Mouse (Mus musculus) limb, embryonic 13.5 days (tissue): Measurements from ENCODE around the gene Tbc1d17. TPM values are rescaled to one million over a fixed set of nuclear protein-coding genes. Genes with fewer than 3 reads are reported as not detected.
A peak's percentile ranks its signal among the peaks of the same experiment; 100 is the strongest.

Source experiments
- ATAC-seq: fragments of 200-750 bp; cut with Nextera tagmentation; 2 replicates; pipeline ENCODE4 v1.8.0; 2017; ENCODE audit warnings: low read depth, moderate number of reproducible peaks, moderate TSS enrichment; ENCODE audit not compliant: low FRiP score
- H3K27ac ChIP-seq: fragments of 300-500 bp; sonication (generic); 2 replicates; pipeline ENCODE4 v1.5.1; 2015; ENCODE audit warnings: inconsistent platforms, mild to moderate bottlenecking, moderate library complexity
- H3K27me3 ChIP-seq: fragments of 300-500 bp; sonication (generic); 2 replicates; pipeline ENCODE4 v1.6.1; 2015; ENCODE audit warnings: mild to moderate bottlenecking, inconsistent platforms
- H3K36me3 ChIP-seq: fragments of 300-500 bp; sonication (generic); 2 replicates; pipeline ENCODE4 v1.6.1; 2015; ENCODE audit warnings: inconsistent platforms, mild to moderate bottlenecking, moderate library complexity
- H3K4me1 ChIP-seq: fragments of 300-500 bp; sonication (generic); 2 replicates; pipeline ENCODE4 v1.6.1; 2015; ENCODE audit warnings: inconsistent platforms
- H3K4me2 ChIP-seq: fragments of 300-500 bp; sonication (generic); replicated peaks from 2 replicates; pipeline ENCODE4 v1.6.1; 2015; ENCODE audit warnings: inconsistent platforms, mild to moderate bottlenecking, moderate library complexity
- H3K4me3 ChIP-seq: fragments of 300-500 bp; sonication (generic); 2 replicates; pipeline ENCODE4 v1.5.1; 2015; ENCODE audit warnings: moderate library complexity, mild to moderate bottlenecking, inconsistent platforms
- H3K9ac ChIP-seq: fragments of 300-500 bp; sonication (generic); 2 replicates; pipeline ENCODE4 v1.6.1; 2015; ENCODE audit warnings: mild to moderate bottlenecking, inconsistent platforms
- H3K9me3 ChIP-seq: fragments of 300-500 bp; sonication (generic); 2 replicates; pipeline ENCODE4 v1.6.1; 2016; ENCODE audit warnings: inconsistent platforms
- WGBS: fragments of 180-500 bp; shearing (Covaris S2); methylation state at CpG from one replicate; pipeline ENCODE4 v1.1.7; 2015; 5-methylcytosine and 5-hydroxymethylcytosine counted together
- polyA plus RNA-seq: library from polyadenylated mRNA; unstranded; fragments of >200 nt; fragmentation: Nextera tagmentation; extraction: Ambion mirVana; gene quantifications from 2 replicates; pipeline ENCODE4 v1.2.1, GENCODE M21; 2015

Gene Tbc1d17
- polyA plus RNA-seq, 1 experiment from 2014 or later, result 90.5 TPM

DNA sequence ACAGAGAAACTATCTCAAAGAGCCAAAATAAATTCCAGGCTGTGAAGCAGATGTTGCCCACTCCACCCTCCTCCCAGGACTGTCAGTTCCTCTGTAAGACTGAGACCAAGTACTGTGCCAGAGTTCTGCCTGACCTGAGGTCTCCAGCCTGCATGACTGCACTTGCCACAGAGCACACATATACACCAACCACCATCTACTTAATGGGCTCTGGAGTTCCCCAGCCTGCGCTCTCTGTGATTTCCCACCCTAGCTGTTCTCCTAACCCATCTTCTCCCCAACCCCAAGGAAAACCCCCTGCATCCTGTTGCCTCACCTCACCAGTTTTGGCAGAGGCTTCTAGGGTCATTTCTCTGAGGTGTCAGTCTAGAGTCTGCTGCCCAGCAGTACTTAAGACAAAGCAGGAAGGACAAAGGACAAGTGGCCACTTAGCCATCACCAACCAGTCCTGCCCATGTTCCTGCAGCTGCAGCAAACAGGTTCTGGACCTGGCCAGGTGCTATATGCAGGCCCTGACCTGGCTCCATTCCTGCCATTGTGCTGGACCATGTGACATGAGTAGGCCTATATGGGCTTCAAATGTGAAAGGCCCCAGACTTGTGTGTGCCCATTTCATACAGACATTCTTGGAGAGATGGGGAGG is 13.4 kb downstream of the Tbc1d17 start:
- Histone ChIP-seq H3K9me3 (no peaks in the 10 kb centered on the region), H3K4me1 (peaks cover 31% of the 10 kb centered on the region), H3K4me3 (no peak overlapping the region), H3K36me3 (peaks cover 19% of the 10 kb centered on the region), H3K9ac (no peak overlapping the region), H3K4me2 (no peak overlapping the region), H3K27ac (no peak overlapping the region), H3K27me3 (peaks cover 28% of the 10 kb centered on the region)
- 97% methylated on average over 1 of the region's 1 CpGs for WGBS
- ATAC-seq, result no peak

DNA sequence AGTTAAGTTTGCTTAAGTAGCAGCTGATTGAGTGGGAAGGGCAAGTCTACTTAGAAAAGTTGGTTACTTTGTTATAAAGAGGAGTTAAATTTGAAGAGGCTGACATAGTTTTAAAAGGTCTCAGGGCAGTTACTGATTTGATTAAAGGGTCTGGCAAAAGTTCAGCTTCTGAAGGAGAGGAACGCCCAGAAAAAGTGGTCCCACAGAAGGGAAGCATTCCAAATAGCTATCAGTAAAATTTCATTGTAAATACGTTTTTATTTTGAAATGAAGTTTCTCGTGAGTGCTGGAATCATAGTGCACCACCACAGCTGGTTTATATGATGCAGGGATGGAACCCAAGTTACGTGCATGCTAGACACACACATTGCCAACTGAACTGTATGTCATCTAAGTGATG is 16.1 kb downstream of the Tbc1d17 start:
- Histone ChIP-seq H3K4me3 (no peak overlapping the region), H3K9me3 (no peaks in the 10 kb centered on the region), H3K36me3 (peaks cover 45% of the 10 kb centered on the region), H3K4me1 (peaks cover 17% of the 10 kb centered on the region), H3K27me3 (peaks cover under 1% of the 10 kb centered on the region), H3K9ac (no peak overlapping the region), H3K4me2 (no peak overlapping the region), H3K27ac (0 out of 2 replicates have a peak overlapping the region, but pooled peaks have one; percentile 52)
- WGBS, result 47% methylated on average over 4 of the region's 4 CpGs
- ATAC-seq, result no peak

DNA sequence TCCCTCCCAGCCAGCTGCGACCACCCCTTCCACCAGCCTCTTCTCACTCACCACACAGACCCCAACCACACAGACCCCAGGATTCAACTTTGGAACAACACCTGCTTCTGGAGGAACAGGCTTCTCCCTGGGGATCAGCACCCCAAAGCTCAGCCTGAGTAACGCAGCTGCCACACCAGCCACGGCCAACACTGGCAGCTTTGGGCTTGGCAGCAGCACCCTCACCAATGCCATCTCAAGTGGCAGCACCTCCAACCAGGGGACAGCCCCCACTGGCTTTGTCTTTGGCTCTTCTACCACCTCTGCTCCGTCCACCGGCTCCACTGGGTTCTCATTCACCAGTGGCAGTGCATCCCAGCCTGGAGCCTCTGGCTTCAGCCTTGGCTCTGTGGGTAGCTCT is 20.2 kb downstream of the Tbc1d17 start:
- no peak for ATAC-seq
- Histone ChIP-seq H3K4me2 (no peak overlapping the region), H3K9ac (no peak overlapping the region), H3K4me3 (no peak overlapping the region), H3K36me3 (peaks cover 67% of the 10 kb centered on the region), H3K9me3 (no peaks in the 10 kb centered on the region), H3K27ac (no peak overlapping the region), H3K27me3 (no peaks in the 10 kb centered on the region), H3K4me1 (peaks cover 28% of the 10 kb centered on the region)
- WGBS, result 97% methylated on average over 5 of the region's 5 CpGs

DNA sequence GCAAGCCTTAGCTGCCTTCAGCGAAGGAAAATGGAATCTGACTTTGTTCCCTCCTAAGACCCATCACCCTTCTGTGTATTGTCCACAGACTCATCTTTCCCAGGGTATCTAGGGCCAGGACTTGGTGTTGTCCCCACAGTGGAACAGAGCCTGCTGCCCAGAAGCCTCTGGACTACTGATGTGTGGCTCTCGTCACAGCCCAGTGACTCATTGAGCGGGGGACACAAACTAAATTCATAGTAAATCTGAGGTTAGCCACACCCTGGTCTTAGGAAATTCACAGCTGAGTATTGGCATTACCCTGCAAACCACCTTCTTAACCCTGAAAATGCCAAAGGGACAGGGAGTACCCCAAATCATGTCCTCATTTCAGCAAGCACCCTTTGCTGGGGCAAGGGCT is 22.1 kb downstream of the Tbc1d17 start:
- no peak for ATAC-seq

DNA sequence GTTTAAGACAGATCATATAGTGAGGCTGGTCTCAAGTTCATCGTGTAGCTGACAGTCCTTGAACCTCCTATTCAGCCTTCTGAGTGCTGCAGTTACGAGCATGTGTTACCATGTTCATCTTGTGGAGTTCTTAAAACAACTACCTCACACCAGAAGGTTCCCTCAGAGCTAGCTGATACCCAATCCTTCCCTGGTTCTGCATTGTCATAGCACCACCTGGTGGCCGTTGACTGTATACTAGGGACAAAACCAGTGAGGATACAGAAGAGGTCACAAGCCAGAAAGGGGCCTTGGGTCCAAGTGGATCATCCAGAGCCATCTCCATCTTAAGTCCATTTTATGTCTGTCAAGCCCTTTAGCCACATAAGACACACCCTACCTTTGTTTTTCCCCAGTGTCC is 24.0 kb downstream of the Tbc1d17 start:
- WGBS, result 25% methylated on average over 3 of the region's 3 CpGs
- no peaks in the 10 kb centered on the region for H3K9me3 ChIP-seq
- no peak overlapping the region for H3K9ac ChIP-seq
- no peak overlapping the region for H3K4me3 ChIP-seq
- no peak overlapping the region for H3K4me2 ChIP-seq
- no peak; the same call in 1 of the 2 replicates for ATAC-seq
- H3K4me1 ChIP-seq, result peaks cover 38% of the 10 kb centered on the region
- H3K27me3 ChIP-seq, result no peaks in the 10 kb centered on the region
- no peak overlapping the region for H3K27ac ChIP-seq
- H3K36me3 ChIP-seq, result peaks cover 47% of the 10 kb centered on the region

More for the DNA sequence above, 22.1 kb downstream of the Tbc1d17 start:
- no peak overlapping the region for H3K27ac ChIP-seq
- H3K9me3 ChIP-seq, result no peaks in the 10 kb centered on the region
- H3K4me3 ChIP-seq, result no peak overlapping the region
- no peak overlapping the region for H3K9ac ChIP-seq
- peaks cover 64% of the 10 kb centered on the region for H3K36me3 ChIP-seq
- no peaks in the 10 kb centered on the region for H3K27me3 ChIP-seq
- 85% methylated on average over 3 of the region's 3 CpGs for WGBS
- peaks cover 30% of the 10 kb centered on the region for H3K4me1 ChIP-seq
- no peak overlapping the region for H3K4me2 ChIP-seq

DNA sequence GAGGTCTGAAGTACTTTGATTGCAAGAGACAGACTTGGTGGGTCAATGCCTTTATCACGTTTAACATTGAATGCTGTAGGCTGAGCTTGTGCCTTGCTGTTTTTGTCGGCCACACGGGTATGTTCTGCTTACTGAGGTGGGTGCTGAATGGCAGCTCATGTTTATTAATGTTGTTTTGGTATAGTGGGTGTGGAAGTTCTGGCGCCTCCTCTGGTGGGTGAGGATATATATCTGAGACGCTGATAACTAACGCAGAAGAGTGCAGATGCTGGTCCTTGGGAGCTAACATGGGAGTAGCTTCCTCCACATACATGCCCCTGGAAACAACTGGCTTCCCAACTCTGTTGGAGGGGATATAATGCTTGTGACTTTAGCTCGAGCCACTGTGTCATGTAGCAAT is 25.5 kb downstream of the Tbc1d17 start:
- Histone ChIP-seq H3K27ac (no peak overlapping the region), H3K4me2 (no peak overlapping the region), H3K36me3 (peaks cover 32% of the 10 kb centered on the region), H3K9ac (no peak overlapping the region), H3K27me3 (no peaks in the 10 kb centered on the region), H3K9me3 (no peaks in the 10 kb centered on the region), H3K4me1 (peaks cover 52% of the 10 kb centered on the region), H3K4me3 (no peak overlapping the region)
- no peak for ATAC-seq
- 51% methylated on average over 7 of the region's 7 CpGs for WGBS

DNA sequence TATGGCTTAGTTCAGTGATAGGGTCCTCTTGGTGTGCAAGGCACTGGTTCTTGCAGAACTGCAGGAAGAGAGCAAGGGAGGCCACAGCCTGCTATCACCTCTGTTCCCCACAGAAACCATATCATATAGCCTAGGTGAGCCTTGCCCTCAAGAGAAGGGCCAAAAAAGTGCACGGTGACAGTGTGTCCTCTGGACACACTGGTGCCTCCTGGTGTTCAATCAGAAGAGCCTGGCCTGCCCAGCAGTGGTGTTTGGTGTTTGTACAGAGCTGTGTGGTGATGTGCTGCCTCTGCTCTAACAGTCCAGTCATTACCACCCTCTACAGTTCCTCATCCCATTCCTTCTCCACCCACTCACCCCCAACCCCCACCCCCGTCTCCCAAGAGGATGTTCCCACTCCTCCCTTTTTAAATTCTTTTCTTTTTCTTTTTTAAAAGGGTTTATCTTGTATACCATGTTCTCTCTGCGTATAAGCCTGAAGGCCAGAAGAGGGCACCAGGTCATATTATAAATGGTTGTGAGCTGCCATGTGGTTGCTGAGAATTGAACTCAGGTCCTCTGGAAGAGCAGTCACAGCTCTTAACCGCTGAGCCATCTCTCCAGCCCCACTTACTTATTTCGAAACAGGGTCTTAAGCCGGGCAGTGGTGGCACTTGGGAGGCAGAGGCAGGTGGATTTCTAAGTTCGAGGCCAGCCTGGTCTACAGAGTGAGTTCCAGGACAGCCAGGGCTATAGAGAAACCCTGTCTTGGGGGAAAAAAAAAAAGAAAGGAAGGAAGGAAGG is 27.0 kb downstream of the Tbc1d17 start:
- peaks cover 67% of the 10 kb centered on the region for H3K4me1 ChIP-seq

DNA sequence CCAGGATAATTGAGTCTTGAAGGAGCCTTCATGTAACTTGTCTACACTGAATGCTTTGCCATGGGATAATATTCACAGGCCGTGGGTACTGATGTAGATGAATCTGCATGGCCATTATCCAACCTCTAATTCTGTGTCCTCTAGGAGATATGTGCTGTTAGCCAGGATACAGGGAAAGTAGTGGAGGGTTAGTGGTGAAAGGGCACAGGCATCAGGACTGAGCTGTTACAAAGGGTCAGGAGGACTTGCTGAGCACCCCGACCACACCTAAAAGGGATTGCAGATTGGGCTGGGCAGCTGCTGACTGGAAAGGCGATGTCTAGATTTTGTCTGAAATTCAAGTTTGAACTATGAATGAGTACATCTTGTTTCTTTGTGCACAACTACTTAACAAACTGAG is 28.4 kb downstream of the Tbc1d17 start:
- H3K9ac ChIP-seq, result peak overlapping the region; percentile 31
- H3K4me3 ChIP-seq, result no peak overlapping the region
- H3K27ac ChIP-seq, result no peak overlapping the region
- no peaks in the 10 kb centered on the region for H3K27me3 ChIP-seq
- H3K4me1 ChIP-seq, result peaks cover 67% of the 10 kb centered on the region
- no peak overlapping the region for H3K4me2 ChIP-seq
- no peaks in the 10 kb centered on the region for H3K9me3 ChIP-seq
- no peak for ATAC-seq
- H3K36me3 ChIP-seq, result peaks cover 6% of the 10 kb centered on the region; the same call in 1 of the 2 replicates
- 86% methylated on average over 3 of the region's 3 CpGs for WGBS

More for the DNA sequence above, 27.0 kb downstream of the Tbc1d17 start:
- no peak for ATAC-seq
- Histone ChIP-seq H3K4me3 (no peak overlapping the region), H3K27me3 (no peaks in the 10 kb centered on the region), H3K36me3 (peaks cover 18% of the 10 kb centered on the region), H3K27ac (no peak overlapping the region), H3K4me2 (no peak overlapping the region), H3K9me3 (no peaks in the 10 kb centered on the region), H3K9ac (no peak overlapping the region)
- WGBS, result 88% methylated on average over 7 of the region's 7 CpGs

DNA sequence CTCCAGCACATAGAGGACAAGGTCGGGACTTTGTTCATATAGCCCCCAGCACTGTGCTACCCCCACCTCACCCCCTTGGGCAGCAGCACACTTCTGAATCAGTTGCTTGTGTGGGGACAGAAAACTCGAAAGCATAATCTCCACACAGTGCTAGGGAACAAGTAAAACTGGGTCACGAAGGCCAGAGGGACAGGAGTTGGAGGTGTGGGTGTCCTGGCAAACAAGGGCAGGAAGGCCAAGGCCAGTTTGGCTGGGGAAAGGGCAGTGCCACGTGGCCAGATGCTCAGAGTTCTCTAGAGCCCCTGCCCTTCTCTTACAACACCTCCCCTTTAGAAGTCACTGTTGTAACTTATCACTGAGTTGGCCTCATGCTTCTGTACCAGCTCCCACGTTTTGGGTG is 29.0 kb downstream of the Tbc1d17 start:
- Histone ChIP-seq H3K4me3 (no peak overlapping the region), H3K4me1 (peaks cover 72% of the 10 kb centered on the region)

DNA sequence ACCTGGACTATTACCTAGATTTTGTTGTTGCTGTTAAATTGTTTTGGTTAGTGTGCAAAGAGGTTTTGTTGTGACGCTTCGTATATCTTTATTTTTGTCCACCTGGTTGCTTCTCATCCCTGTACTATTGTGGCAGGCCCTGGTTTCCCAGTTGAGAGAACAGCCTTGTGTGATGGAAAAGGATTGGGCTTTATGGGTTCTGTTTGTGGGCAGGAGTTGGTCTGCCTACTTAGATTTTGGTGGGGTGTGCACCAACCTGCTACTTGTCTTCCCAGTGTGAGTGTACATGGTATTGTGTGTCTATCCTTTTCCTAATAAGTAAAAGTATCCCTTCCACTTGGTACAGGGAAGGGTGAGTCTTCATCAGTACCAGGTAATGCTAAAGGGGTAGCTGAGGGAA is 29.5 kb downstream of the Tbc1d17 start:
- Histone ChIP-seq H3K9me3 (no peaks in the 10 kb centered on the region), H3K9ac (peak overlapping the region; percentile 94), H3K27me3 (no peaks in the 10 kb centered on the region), H3K4me2 (peak overlapping the region; percentile 82), H3K27ac (no peak overlapping the region), H3K36me3 (peaks cover 6% of the 10 kb centered on the region; the same call in 1 of the 2 replicates), H3K4me1 (peaks cover 70% of the 10 kb centered on the region), H3K4me3 (peak overlapping the region; percentile 76)
- WGBS, result 96% methylated on average over 2 of the region's 2 CpGs
- no peak for ATAC-seq

More for the DNA sequence above, 29.0 kb downstream of the Tbc1d17 start:
- ATAC-seq, result no peak
- H3K36me3 ChIP-seq, result peaks cover 4% of the 10 kb centered on the region; the same call in 1 of the 2 replicates
- WGBS, result 75% methylated on average over 5 of the region's 5 CpGs
- H3K9ac ChIP-seq, result no peak overlapping the region
- H3K4me2 ChIP-seq, result peak overlapping the region; percentile 82; the same call in 1 of the 2 replicates
- no peaks in the 10 kb centered on the region for H3K27me3 ChIP-seq
- no peak overlapping the region for H3K27ac ChIP-seq
- no peaks in the 10 kb centered on the region for H3K9me3 ChIP-seq

DNA sequence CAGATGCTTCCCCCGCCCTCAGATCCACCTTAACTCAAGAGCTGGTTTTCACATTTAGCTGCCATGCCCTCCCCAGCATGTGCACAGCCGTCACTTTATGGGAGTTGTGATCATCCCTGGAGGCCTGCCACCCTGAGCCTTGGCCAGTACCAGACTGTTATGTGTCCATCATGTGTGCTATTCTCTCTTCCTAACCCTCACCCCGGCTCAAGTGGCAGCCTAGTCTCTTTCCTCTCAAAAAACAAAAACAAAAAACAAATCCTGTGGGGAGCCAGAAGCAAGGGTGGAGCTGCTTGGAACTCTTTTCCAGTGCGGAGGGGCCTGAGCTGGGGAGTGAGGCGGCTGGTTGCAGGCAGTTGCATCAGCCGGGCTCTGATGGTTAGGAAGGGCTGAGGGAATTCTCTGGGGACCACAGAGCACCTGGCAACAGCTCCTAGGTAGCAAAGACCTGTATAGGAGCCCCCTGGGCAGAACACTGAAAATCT is 30.1 kb downstream of the Tbc1d17 start:
- Histone ChIP-seq H3K4me3 (peak overlapping the region; percentile 76), H3K9ac (peak overlapping the region; percentile 94), H3K36me3 (peaks cover 12% of the 10 kb centered on the region), H3K4me2 (peak overlapping the region; percentile 82), H3K27ac (peak overlapping the region; percentile 4; the same call in 1 of the 2 replicates), H3K9me3 (no peaks in the 10 kb centered on the region), H3K4me1 (peaks cover 64% of the 10 kb centered on the region), H3K27me3 (no peaks in the 10 kb centered on the region)
- 44% methylated on average over 6 of the region's 6 CpGs for WGBS
- no peak for ATAC-seq

DNA sequence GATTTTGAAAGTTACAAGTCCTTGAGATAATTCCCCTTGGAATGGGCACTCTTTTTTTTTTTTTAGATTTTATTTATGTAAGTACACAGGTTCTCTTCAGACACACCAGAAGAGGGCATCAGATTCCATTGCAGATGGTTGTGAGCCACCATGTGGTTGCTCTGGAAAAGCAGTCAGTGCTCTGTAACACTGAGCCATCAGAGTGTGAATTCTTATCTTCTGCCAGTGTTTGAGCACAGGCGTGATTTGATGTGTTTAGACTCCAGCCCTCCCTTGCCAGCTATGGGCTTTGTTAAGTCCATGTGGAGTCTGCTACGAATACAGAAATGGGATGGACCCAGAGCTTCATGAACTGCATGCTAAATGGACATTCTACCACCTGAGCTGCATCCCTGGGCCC is 30.7 kb downstream of the Tbc1d17 start:
- no peak for ATAC-seq
- Histone ChIP-seq H3K9ac (peak overlapping the region; percentile 94), H3K4me3 (peak overlapping the region; percentile 76), H3K4me2 (peak overlapping the region; percentile 82), H3K36me3 (peaks cover 14% of the 10 kb centered on the region), H3K4me1 (peaks cover 58% of the 10 kb centered on the region), H3K27ac (no peak overlapping the region), H3K27me3 (no peaks in the 10 kb centered on the region), H3K9me3 (no peaks in the 10 kb centered on the region)
- 46% methylated on average over 2 of the region's 2 CpGs for WGBS
